Mouse (Mus musculus) bone marrow, adult 2 months (tissue): ENCODE measurements around the gene Zap70. TPM values are rescaled to one million over a fixed set of nuclear protein-coding genes. Genes with fewer than 3 reads are reported as not detected.

Experiments used
- H3K27ac ChIP-seq: fragments of 200-500 bp; 2 replicates; pipeline ENCODE4 v1.5.1; 2012; ENCODE audit warnings: low read depth, mild to moderate bottlenecking, control low read depth, inconsistent platforms, low read length; ENCODE audit not compliant: control insufficient read depth, poor library complexity, insufficient read depth
- H3K4me1 ChIP-seq: fragments of 200-500 bp; 2 replicates; pipeline ENCODE4 v1.6.1; 2011; ENCODE audit warnings: low read length; ENCODE audit not compliant: control insufficient read depth, insufficient read depth
- H3K4me3 ChIP-seq: fragments of 200-500 bp; replicated peaks from 2 replicates; pipeline ENCODE3; 2011; ENCODE audit warnings: mild to moderate bottlenecking, low read depth, low read length, control low read depth; ENCODE audit not compliant: control insufficient read depth
- CTCF ChIP-seq: fragments of 200-500 bp; IDR thresholded peaks from 2 replicates; pipeline ENCODE4 v1.5.1; 2011; ENCODE audit warnings: low read length, control low read depth; ENCODE audit not compliant: control insufficient read depth, insufficient read depth
- POLR2A ChIP-seq: fragments of 200-500 bp; IDR thresholded peaks from 2 replicates; pipeline ENCODE4 v1.6.1; 2011; ENCODE audit warnings: low read depth, mild to moderate bottlenecking, control low read depth, low read length, borderline replicate concordance; ENCODE audit not compliant: control insufficient read depth
- WGBS: fragments of 180-500 bp; shearing (Covaris S2); methylation state at CpG from one replicate; pipeline ENCODE4 v1.1.7; 2018; 5-methylcytosine and 5-hydroxymethylcytosine counted together
- polyA plus RNA-seq: library from polyadenylated mRNA; stranded (reverse); fragments of >200 nt; gene quantifications from 2 replicates; pipeline ENCODE4 v1.2.4, GENCODE M21; 2011; ENCODE audit warnings: low replicate concordance; ENCODE audit not compliant: missing spikeins, insufficient read depth, insufficient read length

The Zap70 gene
- 4.8 and 5.3 TPM in 2 replicates for polyA plus RNA-seq

DNA sequence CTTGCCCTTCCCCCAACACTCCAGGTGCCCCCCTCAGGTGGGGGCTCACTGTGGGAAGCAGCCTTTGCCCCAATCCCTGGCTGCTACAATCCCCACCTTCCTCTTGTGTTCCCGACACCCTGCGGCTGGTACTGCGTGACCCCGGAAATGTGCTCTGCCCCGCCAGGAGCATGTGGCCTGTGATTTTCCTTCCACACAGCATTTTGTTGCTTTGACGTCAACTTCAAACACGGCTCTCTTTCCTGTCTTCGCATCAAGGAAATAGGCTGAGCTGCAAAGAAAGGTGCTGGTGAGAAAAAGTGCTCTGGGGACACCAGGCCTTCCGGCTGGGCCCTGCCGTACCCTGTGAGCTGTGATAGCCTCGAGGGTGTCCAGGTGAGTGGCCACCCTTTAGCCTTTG is at the start of gene Zap70:
Zap70 (plus strand) TSS at position 231 of the 400 bp plus-strand sequence.
- no peaks in the 10 kb centered on the region; the same call in 1 of the 2 replicates for H3K4me1 ChIP-seq
- peak within 1 kb of the TSS; percentile 46; the same call in 1 of the 2 replicates for H3K27ac ChIP-seq
- WGBS, result 83% methylated on average over 11 of the region's 11 CpGs
- TF ChIP-seq CTCF (no peak), POLR2A (no peak)
- no peak within 1 kb of the TSS for H3K4me3 ChIP-seq

- no peak for TF ChIP-seq CTCF
- TF ChIP-seq POLR2A, result no peak
- 80% methylated on average over 5 of the region's 5 CpGs for WGBS
- H3K4me3 ChIP-seq, result no peak within 1 kb of the TSS
- peaks cover 2% of the 10 kb centered on the region for H3K4me1 ChIP-seq
- no peak within 1 kb of the TSS for H3K27ac ChIP-seq
Measured at GRCm38 (mm10) chr1:36714311-36714710, 47.3 kb upstream of the Zap70 start, which contains the start of gene Actr1b. Gene Actr1b (minus strand): TSS chr1:36714422.

- no peak overlapping the region for H3K27ac ChIP-seq
- TF ChIP-seq POLR2A (no peak), CTCF (no peak)
- WGBS, result 7% methylated on average over 1 of the region's 1 CpGs
- H3K4me3 ChIP-seq, result no peak overlapping the region
- peaks cover 5% of the 10 kb centered on the region for H3K4me1 ChIP-seq
Measured at GRCm38 (mm10) chr1:36718786-36719185, 42.8 kb upstream of the Zap70 start.

GRCm38 (mm10) chr1:36723146-36724056 is 38.2 kb upstream of the Zap70 start:
- TF ChIP-seq POLR2A (no peak), CTCF (no peak)
- WGBS, result 70% methylated on average over 16 of the region's 16 CpGs

DNA sequence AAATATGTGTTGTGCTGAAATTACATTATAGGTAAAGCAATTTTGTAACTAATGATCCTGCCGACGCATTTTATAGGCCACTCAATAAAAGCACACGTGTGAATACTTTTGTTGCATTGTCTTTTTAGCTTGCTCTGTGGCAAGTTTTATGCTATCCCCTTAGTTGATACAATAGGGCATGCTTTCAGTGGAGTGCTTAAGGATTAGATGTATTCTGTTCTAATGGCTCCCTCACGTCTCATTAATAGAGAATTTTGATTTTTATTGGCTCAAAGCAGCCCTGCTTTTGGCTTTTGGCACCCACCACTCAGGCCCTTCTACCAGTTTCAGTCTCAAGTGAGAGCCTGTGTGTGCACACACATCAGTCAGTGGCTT is 37.6 kb upstream of the Zap70 start:
- no peak overlapping the region for H3K27ac ChIP-seq
- TF ChIP-seq CTCF (no peak), POLR2A (no peak)
- 85% methylated on average over 4 of the region's 4 CpGs for WGBS
- peaks cover 5% of the 10 kb centered on the region for H3K4me1 ChIP-seq
- H3K4me3 ChIP-seq, result no peak overlapping the region

More at GRCm38 (mm10) chr1:36723146-36724056, 38.2 kb upstream of the Zap70 start:
- Histone ChIP-seq H3K4me3 (no peak overlapping the region), H3K4me1 (peaks cover 5% of the 10 kb centered on the region), H3K27ac (no peak overlapping the region)

- WGBS, result 3% methylated on average over 4 of the region's 4 CpGs
Measured at GRCm38 (mm10) chr1:36737300-36737699, 24.3 kb upstream of the Zap70 start.

GRCm38 (mm10) chr1:36739231-36739630 is 22.4 kb upstream of the Zap70 start:
- TF ChIP-seq CTCF (no peak), POLR2A (no peak)
- no peak overlapping the region for H3K27ac ChIP-seq
- H3K4me1 ChIP-seq, result no peaks in the 10 kb centered on the region
- no peak overlapping the region for H3K4me3 ChIP-seq
- 80% methylated on average over 5 of the region's 5 CpGs for WGBS

More at GRCm38 (mm10) chr1:36737300-36737699, 24.3 kb upstream of the Zap70 start:
- no peak overlapping the region for H3K27ac ChIP-seq
- no peak for TF ChIP-seq POLR2A
- peak; percentile 45 for TF ChIP-seq CTCF
- no peak overlapping the region for H3K4me3 ChIP-seq
- H3K4me1 ChIP-seq, result no peaks in the 10 kb centered on the region

DNA sequence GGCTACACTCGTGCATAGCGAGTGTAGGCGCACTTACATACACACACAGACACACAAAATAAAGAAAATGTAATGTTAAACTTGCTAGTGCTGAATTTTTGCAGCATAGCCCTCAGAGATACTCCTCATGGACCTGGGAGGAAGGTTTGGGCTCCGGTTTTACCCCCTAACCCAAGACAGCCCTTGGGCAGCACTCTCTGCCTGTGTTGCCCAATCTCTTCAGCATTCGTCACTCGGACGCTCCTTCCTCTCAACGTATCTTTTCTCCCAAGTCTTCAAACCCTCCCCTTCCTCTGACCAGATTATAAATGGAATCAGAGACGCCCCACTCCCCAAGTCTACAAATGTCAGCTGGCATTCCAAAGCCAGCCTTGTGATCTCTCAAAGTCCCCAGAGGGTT is 18.6 kb upstream of the Zap70 start:
- TF ChIP-seq CTCF (no peak), POLR2A (no peak)
- H3K4me1 ChIP-seq, result no peaks in the 10 kb centered on the region
- no peak overlapping the region for H3K27ac ChIP-seq
- no peak overlapping the region for H3K4me3 ChIP-seq
- WGBS, result 62% methylated on average over 9 of the region's 9 CpGs
